Mouse (Mus musculus) hindbrain, embryonic 13.5 days (tissue): ENCODE results near the gene Vmn1r183. TPM values are rescaled to one million over a fixed set of nuclear protein-coding genes. Genes with fewer than 3 reads are reported as not detected.
"Not testable (repeated sequence)": the region's sequence is repeated elsewhere in the genome, so short reads cannot be mapped to it uniquely, and the experiment has no call there.

Experiments used
- ATAC-seq: fragments of 200-750 bp; cut with Nextera tagmentation; 2 replicates; pipeline ENCODE4 v1.8.0; 2017; ENCODE audit warnings: moderate TSS enrichment; ENCODE audit not compliant: low FRiP score
- H3K27ac ChIP-seq: fragments of 300-500 bp; sonication (generic); 2 replicates; pipeline ENCODE4 v1.5.1; 2015; ENCODE audit warnings: inconsistent platforms, mild to moderate bottlenecking, moderate library complexity
- H3K27me3 ChIP-seq: fragments of 300-500 bp; sonication (generic); 2 replicates; pipeline ENCODE4 v1.6.1; 2015; ENCODE audit warnings: mild to moderate bottlenecking, inconsistent platforms
- H3K36me3 ChIP-seq: fragments of 300-500 bp; sonication (generic); 2 replicates; pipeline ENCODE4 v1.6.1; 2015; ENCODE audit warnings: mild to moderate bottlenecking, inconsistent platforms
- H3K4me1 ChIP-seq: fragments of 300-500 bp; sonication (generic); replicated peaks from 2 replicates; pipeline ENCODE4 v1.6.1; 2015; ENCODE audit warnings: inconsistent platforms
- H3K4me2 ChIP-seq: fragments of 300-500 bp; sonication (generic); 2 replicates; pipeline ENCODE4 v1.6.1; 2015; ENCODE audit warnings: inconsistent platforms, mild to moderate bottlenecking, moderate library complexity
- H3K4me3 ChIP-seq: fragments of 300-500 bp; sonication (generic); 2 replicates; pipeline ENCODE4 v1.5.1; 2015; ENCODE audit warnings: mild to moderate bottlenecking, inconsistent platforms
- H3K9ac ChIP-seq: fragments of 300-500 bp; sonication (generic); 2 replicates; pipeline ENCODE4 v1.6.1; 2015; ENCODE audit warnings: mild to moderate bottlenecking, inconsistent platforms
- H3K9me3 ChIP-seq: fragments of 300-500 bp; sonication (generic); 2 replicates; pipeline ENCODE4 v1.6.1; 2016; ENCODE audit warnings: inconsistent platforms
- whole genome bisulfite sequencing: fragments of 180-500 bp; shearing (Covaris S2); methylation state at CpG from one replicate; pipeline ENCODE4 v1.1.7; 2015; 5-methylcytosine and 5-hydroxymethylcytosine counted together
- polyA plus RNA-seq: library from polyadenylated mRNA; unstranded; fragments of >200 nt; fragmentation: Nextera tagmentation; extraction: Ambion mirVana; gene quantifications from 2 replicates; pipeline ENCODE4 v1.2.1, GENCODE M21; 2015

Gene Vmn1r183
- not detected in 2 replicates for polyA plus RNA-seq

DNA sequence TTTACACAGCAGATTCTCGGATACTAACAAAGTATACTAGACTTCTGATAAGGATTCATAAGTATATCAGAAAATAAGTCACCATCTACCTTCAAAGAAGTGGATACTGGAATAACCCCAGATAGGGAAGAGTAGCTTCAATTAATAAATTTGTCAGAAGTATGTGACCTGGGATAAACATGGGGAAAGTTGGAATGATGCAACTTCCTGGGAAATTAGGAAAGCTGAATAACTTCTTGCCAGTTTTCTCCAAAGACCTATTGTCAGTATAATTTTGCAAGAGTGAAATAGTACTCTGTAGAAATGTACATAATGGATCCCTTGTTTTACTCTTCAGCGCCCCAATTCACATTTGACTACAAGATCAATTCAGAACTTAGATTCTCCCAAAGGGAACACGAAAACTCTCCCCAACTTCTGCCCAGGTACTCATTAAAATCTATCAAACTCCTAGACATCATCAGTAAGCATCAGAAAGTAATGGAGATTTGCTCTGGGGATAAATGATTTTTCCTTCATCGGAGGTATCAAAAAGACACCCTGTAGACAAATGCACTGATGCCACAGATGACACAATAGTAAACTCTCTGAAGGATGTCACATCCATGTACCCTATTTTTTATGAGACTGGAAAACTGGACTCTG, at the start of gene Vmn1r183:
TSS of gene Vmn1r183 (plus strand) at position 595 of the 645 bp plus-strand sequence.
- H3K4me3 ChIP-seq, result no peak within 1 kb of the TSS
- H3K4me1 ChIP-seq, result no peaks in the 10 kb centered on the region
- no peak within 1 kb of the TSS for H3K27ac ChIP-seq
- ATAC-seq, result no peak
- H3K27me3 ChIP-seq, result no peaks in the 10 kb centered on the region
- H3K36me3 ChIP-seq, result no peaks in the 10 kb centered on the region
- no peak within 1 kb of the TSS for H3K9ac ChIP-seq
- 0 out of 2 replicates have a peak, but pooled peaks cover 5% of the 10 kb centered on the region for H3K9me3 ChIP-seq
- no peak within 1 kb of the TSS for H3K4me2 ChIP-seq
- WGBS, result 80% methylated on average over 4 of the region's 4 CpGs

DNA sequence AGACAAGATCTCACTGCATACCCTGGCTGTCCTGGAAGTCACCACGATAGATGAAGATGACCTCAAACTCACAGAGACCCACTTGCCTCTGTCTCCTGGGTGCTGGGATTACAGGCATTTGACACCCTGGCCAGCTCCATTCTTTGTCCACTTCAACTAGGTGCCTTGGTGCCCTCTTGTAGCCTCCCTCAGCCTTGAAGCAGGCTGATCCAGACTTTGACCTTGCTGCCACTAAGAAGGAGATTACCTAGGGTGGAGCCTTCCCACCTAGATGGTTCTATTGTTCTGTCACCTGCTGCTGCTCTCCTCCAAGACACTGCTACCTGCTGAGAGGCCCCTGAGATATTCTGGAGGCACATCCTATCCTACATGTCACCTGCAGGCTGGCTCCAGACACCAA, 21.4 kb downstream of the Vmn1r183 start:
- H3K27me3 ChIP-seq, H3K4me1 ChIP-seq, H3K4me2 ChIP-seq, H3K9me3 ChIP-seq, H3K4me3 ChIP-seq, H3K27ac ChIP-seq, H3K9ac ChIP-seq, ATAC-seq, H3K36me3 ChIP-seq: not testable (repeated sequence)
- WGBS, result 14% methylated on average over 1 of the region's 1 CpGs

DNA sequence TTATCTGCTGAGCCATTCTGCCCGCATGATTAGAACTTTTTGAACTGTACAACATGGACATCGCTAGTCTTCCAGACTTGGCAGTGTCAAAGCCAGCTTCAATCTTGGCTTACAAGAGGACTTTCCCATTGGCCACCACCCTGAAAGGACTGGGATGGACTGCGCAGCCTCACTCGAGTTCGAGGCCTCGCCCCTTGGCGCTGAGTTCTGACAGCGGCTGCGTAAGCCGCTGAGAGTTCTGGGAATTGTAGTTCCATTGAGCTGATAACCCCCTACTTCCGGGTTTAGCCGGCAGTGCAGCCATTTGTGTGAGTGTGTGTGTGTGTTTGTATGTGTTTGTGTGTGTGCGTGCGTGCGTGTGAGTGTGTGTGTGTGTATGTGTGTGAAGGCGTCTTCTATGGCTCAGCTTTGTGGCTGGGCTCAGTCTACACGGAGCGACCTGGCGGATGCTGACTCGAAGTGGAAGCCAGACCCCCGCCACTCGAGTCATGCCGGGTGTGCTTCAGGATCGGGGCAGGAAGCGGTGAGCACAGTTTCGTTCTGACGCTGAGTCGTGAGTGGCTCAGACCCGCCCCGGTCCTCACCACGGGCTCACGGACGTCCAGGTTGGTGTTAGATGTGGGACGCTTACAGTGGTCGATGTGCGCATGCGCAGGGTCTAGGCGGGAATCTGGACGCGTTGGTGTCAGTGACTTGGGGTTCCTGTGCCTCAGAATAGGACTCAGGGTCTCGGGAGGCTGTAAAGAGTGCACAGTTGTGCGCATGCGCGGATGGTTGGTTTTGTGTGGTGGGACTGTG, 28.8 kb downstream of the Vmn1r183 start, which contains the start of gene Zfp180:
TSS of gene Zfp180 (plus strand) at position 291 of the 798 bp plus-strand sequence.
- Histone ChIP-seq H3K27ac (peak within 1 kb of the TSS; percentile 79), H3K27me3 (no peaks in the 10 kb centered on the region), H3K9me3 (peaks cover 11% of the 10 kb centered on the region), H3K9ac (peak within 1 kb of the TSS; percentile 78), H3K4me2 (peak within 1 kb of the TSS; percentile 80), H3K36me3 (peaks cover 32% of the 10 kb centered on the region), H3K4me3 (peak within 1 kb of the TSS; percentile 62), H3K4me1 (peaks cover 25% of the 10 kb centered on the region)
- ATAC-seq, result peak; percentile 96
- 20% methylated on average over 44 of the region's 44 CpGs for WGBS

DNA sequence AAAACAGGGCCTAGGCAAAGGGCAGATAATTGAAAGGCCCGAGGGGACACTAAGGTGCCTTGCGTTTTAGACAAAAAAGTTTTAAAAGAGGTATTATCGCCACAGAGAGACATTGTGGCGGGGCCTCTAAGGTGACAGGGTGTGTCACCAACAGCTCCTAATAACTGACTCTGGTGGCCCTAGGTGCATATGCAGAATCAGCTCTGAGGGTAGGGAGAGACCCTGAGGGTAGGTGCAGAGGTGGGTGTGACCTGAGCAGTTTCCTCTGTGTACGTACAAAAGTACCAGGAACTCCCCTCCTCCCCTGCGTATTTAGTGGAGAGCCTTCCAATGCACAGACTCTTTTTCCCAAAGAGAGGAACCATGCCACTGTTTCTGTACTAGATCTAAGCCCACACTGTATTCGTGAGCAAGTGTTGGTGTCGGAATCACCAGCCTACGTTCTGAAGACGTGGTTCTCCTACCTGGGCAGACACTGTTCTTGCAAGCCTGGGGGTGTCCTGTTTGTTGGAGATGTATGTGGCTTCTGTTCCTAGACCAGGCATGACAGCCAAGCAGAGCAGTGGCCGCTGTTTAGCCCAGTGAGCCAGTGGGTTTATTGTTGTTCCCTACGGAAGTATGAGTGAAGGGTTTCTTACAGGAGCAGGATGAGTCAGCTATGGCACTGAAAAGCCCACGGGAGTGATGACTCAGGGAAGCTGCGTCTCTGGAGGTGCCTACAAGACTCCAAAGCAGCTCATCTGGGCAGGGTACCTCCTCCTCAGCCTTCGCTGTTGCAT, 29.6 kb downstream of the Vmn1r183 start:
- Histone ChIP-seq H3K4me3 (peak overlapping the region; percentile 62), H3K36me3 (peaks cover 40% of the 10 kb centered on the region), H3K4me1 (peaks cover 25% of the 10 kb centered on the region), H3K27ac (peak overlapping the region; percentile 79; the same call in 1 of the 2 replicates), H3K9me3 (peaks cover 19% of the 10 kb centered on the region), H3K4me2 (peak overlapping the region; percentile 80), H3K27me3 (no peaks in the 10 kb centered on the region), H3K9ac (peak overlapping the region; percentile 78)
- 59% methylated on average over 15 of the region's 15 CpGs for WGBS
- peak; percentile 39 for ATAC-seq

DNA sequence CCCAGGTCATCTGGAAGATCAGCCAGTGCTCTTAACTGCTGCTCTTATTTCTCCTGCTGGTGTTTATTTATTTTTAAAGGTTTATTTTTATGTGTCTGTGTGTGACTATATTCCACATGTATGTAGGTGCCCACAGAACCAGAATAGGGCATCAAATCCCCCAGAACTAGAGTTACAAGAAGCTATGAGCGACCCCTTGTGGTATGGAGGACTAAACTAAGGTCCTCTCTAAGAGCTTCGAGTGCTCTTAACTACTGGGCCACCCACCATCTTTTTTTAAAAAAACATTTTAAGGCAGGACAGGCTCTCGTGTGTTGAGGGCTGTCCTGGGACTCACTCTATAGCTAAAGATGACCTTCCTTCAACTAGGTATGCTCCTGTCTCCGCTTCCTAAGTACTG, 33.8 kb downstream of the Vmn1r183 start:
- ATAC-seq, result no peak
- Histone ChIP-seq H3K27ac (no peak overlapping the region), H3K9me3 (peaks cover 36% of the 10 kb centered on the region), H3K27me3 (no peaks in the 10 kb centered on the region), H3K4me2 (no peak overlapping the region), H3K9ac (no peak overlapping the region), H3K4me3 (no peak overlapping the region), H3K4me1 (peaks cover 21% of the 10 kb centered on the region), H3K36me3 (peaks cover 57% of the 10 kb centered on the region)
- 97% methylated on average over 4 of the region's 4 CpGs for WGBS

DNA sequence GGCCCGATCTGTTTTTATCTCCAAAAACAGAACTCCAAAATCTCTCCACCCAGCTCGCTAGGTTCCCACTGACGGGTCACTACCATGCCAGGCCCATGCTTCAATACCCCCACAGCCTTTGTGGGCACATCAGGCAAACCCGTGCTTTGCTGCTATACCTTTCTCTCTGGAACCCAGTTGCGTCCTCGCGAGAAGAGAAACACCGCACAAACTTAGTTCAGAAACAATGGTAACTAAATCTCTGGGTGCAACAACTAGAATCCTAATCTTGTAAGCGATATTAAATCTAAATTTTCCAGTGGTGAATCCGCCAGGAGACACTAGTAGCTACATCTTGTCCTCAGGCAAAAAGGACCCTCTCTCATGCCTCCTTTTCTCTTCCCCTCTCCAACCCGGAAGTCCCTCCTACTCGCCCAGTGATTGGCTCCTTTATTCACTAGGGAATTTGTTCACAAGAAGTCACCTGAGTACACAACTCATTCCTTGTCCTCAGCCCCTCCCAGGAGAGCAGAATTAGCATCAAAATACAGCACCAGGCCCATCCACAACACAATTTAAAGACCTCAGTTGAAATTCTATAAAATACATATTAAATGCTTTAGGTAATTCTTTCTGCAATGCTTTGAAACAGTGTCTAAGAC, 34.6 kb downstream of the Vmn1r183 start:
- no peak overlapping the region for H3K4me3 ChIP-seq
- peaks cover 40% of the 10 kb centered on the region for H3K9me3 ChIP-seq
- WGBS, result 97% methylated on average over 12 of the region's 12 CpGs
- H3K9ac ChIP-seq, result no peak overlapping the region
- no peak overlapping the region for H3K4me2 ChIP-seq
- H3K27me3 ChIP-seq, result no peaks in the 10 kb centered on the region
- peaks cover 61% of the 10 kb centered on the region for H3K36me3 ChIP-seq
- peaks cover 17% of the 10 kb centered on the region for H3K4me1 ChIP-seq
- ATAC-seq, result no peak
- H3K27ac ChIP-seq, result no peak overlapping the region

DNA sequence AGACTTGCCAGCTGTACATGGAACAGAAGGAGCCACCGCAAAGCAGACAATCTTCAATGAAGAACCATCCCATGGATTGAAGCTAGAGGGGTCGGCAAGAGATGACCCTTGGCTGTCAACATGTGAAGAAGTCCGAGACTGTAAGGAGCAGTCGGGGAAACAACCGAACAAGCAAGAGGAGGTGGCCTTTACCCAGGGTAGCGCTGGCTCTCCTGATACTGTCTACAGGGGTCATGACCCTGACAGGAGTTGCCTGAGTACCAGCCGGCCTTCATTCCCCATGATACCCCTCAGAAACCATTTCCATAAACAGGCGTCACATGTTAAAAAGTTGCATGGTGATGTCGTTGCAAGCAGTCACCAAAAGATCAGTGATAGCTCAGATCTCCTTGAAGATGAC, 51.3 kb downstream of the Vmn1r183 start:
- Histone ChIP-seq H3K4me1 (no peaks in the 10 kb centered on the region), H3K9ac (no peak overlapping the region), H3K27ac (no peak overlapping the region), H3K9me3 (peaks cover 100% of the 10 kb centered on the region), H3K27me3 (no peaks in the 10 kb centered on the region), H3K4me3 (no peak overlapping the region), H3K36me3 (peaks cover 100% of the 10 kb centered on the region), H3K4me2 (no peak overlapping the region)
- WGBS, result 96% methylated on average over 9 of the region's 9 CpGs
- ATAC-seq, result no peak

DNA sequence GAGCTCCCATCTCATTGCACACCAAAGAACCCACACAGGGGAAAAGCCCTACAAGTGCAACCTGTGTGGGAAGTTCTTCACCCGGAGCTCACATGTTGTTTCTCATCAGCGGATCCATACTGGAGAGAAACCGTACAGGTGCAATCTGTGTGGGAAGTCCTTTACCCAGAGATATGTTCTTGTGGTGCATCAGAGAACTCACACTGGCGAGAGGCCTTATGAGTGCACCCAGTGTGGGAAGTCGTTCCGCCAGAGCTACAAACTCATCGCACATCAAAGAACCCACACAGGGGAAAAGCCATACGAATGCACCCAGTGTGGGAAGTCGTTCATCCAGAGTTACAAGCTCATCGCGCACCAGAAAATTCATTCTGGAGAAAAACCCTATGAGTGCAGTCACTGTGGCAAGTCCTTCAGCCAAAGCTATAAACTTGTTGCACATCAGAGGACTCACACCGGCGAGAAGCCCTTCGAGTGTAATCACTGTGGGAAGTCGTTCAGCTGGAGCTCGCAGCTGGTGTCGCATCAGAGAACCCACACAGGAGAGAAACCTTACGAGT, 52.2 kb downstream of the Vmn1r183 start:
- ATAC-seq, result no peak
- no peak overlapping the region for H3K27ac ChIP-seq
- H3K4me1 ChIP-seq, result no peaks in the 10 kb centered on the region
- peaks cover 98% of the 10 kb centered on the region for H3K9me3 ChIP-seq
- no peak overlapping the region; the same call in 1 of the 2 replicates for H3K4me3 ChIP-seq
- WGBS, result 94% methylated on average over 18 of the region's 18 CpGs
- H3K27me3 ChIP-seq, result no peaks in the 10 kb centered on the region
- H3K4me2 ChIP-seq, result no peak overlapping the region
- peaks cover 96% of the 10 kb centered on the region for H3K36me3 ChIP-seq
- H3K9ac ChIP-seq, result no peak overlapping the region

DNA sequence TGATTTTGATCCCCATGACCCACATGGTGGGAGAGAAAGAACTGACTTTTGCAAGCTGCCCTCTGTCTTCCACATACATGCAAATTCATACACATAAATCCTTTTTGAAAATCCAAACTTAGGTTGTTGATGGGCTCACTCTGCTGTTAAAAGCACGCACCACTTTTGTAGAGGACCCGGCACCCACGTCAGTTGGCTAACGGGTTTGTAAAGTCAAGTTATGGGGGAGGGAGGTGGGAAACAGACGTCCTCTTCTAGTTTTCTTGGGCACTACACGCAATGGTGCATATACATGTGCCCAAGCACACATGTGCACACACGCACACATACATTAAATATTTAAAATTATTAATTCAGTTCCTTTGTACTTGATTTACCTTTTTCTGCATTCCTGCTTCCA, 57.8 kb downstream of the Vmn1r183 start:
- Histone ChIP-seq H3K4me3 (no peak overlapping the region), H3K36me3 (peaks cover 40% of the 10 kb centered on the region), H3K27me3 (no peaks in the 10 kb centered on the region), H3K9me3 (peaks cover 42% of the 10 kb centered on the region), H3K4me2 (no peak overlapping the region), H3K9ac (no peak overlapping the region), H3K4me1 (peaks cover 8% of the 10 kb centered on the region), H3K27ac (no peak overlapping the region)
- ATAC-seq, result no peak
- 98% methylated on average over 7 of the region's 7 CpGs for WGBS

DNA sequence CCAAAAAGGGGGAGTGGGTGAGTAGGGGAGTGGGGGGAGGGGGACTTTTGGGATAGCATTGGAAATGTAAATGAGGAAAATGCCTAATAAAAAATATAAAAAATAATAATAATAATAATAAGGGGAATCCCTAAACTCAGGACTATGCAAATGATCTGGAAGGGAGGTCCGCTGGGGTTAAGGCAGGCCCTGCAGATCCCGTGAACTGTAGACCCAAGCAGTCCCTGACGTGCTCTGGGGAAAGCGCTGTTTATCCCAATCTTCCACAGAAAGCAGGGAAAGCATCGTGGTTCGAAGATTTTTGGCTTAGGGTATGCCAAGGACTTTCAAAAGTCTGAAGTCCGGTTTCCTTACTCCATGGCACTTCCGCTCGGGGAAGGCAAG, 58.7 kb downstream of the Vmn1r183 start:
- H3K4me3 ChIP-seq, result peak overlapping the region; percentile 69
- H3K9ac ChIP-seq, result peak overlapping the region; percentile 67
- peaks cover 31% of the 10 kb centered on the region for H3K36me3 ChIP-seq
- H3K27ac ChIP-seq, result peak overlapping the region; percentile 53; the same call in 1 of the 2 replicates
- peak overlapping the region; percentile 79 for H3K4me2 ChIP-seq
- WGBS, result 3% methylated on average over 9 of the region's 9 CpGs
- H3K27me3 ChIP-seq, result no peaks in the 10 kb centered on the region
- peaks cover 8% of the 10 kb centered on the region for H3K4me1 ChIP-seq
- ATAC-seq, result peak; percentile 78
- H3K9me3 ChIP-seq, result peaks cover 32% of the 10 kb centered on the region

DNA sequence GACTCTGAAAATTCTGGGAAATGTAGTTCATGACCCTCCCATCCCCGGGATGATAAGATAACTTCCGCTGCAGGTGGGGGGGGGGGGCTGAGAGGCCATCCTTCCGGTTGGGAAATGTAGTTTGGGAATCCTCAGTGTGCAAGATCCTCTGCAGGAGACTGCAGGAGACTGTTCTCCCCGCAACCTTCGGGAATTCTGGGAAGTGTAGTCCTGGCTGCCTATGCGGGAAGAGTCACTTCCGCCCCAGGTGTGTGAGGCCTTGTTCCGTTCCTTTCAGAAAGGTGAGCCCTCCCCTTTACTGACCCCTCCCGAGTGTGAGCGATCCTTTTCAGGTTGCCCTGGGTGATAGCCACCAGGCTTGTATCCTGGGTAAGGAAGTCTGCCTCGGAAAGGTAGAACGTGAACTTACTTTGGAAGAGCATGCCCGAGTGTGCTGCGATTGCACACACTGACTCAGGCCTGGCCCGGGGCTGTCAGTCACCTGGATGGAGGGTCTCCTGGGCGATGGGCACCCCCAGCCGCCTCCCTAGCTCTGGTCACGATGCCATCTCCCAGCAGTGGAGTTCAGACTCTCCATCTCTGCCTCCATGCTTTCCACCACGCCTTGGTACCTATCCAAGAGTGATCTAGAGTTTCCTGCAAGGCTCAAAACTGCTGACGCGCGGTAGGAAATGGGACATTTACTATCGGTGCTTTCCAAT, 59.3 kb downstream of the Vmn1r183 start, which contains the start of gene Zfp112:
TSS of gene Zfp112 (plus strand) at position 159 of the 701 bp plus-strand sequence.
- peaks cover 25% of the 10 kb centered on the region for H3K36me3 ChIP-seq
- H3K27me3 ChIP-seq, result no peaks in the 10 kb centered on the region
- H3K9me3 ChIP-seq, result peaks cover 27% of the 10 kb centered on the region
- H3K9ac ChIP-seq, result peak within 1 kb of the TSS; percentile 84
- H3K27ac ChIP-seq, result peak within 1 kb of the TSS; percentile 71
- WGBS, result 3% methylated on average over 23 of the region's 23 CpGs
- H3K4me2 ChIP-seq, result peak within 1 kb of the TSS; percentile 79
- peak within 1 kb of the TSS; percentile 69 for H3K4me3 ChIP-seq
- ATAC-seq, result peak; percentile 97
- H3K4me1 ChIP-seq, result peaks cover 8% of the 10 kb centered on the region
